Mouse (Mus musculus): ENCODE data around the gene BC030867.

- no peak for TF ChIP-seq POLR2A (IDR thresholded peaks at IDR 0.05; ENCODE audit: extremely low read depth, insufficient read depth, low read length)
- TF ChIP-seq CTCF (IDR thresholded peaks at IDR 0.05; ENCODE audit: low read depth, low read length): no peak
Measured at GRCm38 (mm10) chr11:102227270-102228190, 21.2 kb upstream of the BC030867 start.
